Mouse (Mus musculus): Measurements from ENCODE around the gene Med16. TPM values are rescaled to one million over a fixed set of nuclear protein-coding genes. Genes with fewer than 3 reads are reported as not detected.

Med16 gene
- total and polyA plus RNA-seq, 3 experiments = 10.2 to 22.8 (median 12.1) TPM

GRCm38 (mm10) chr10:79926491-79927323 is 18.0 kb upstream of the Med16 start, which contains the start of gene Arid3a (continued):
- TF ChIP-seq ZMIZ1 (IDR thresholded peaks at IDR 0.05; ENCODE audit: low read depth, low read length) = peak; percentile 46; the same call in 1 of the 2 replicates

GRCm38 (mm10) chr10:79925785-79926490 is 17.2 kb upstream of the Med16 start:
- peak overlapping the region; percentile 81 for H3K27ac ChIP-seq (ENCODE audit: insufficient read depth, low read depth)
- peak; percentile 46 for DNase-seq (ENCODE audit: extremely low read depth)
- peaks cover 40% of the 10 kb centered on the region for H3K79me2 ChIP-seq (replicated peaks; ENCODE audit: control insufficient read depth, extremely low read depth, insufficient read depth, poor library complexity, severe bottlenecking)
- TF ChIP-seq EP300 (IDR thresholded peaks at IDR 0.05; ENCODE audit: low read length) (0 out of 2 replicates have a peak, but pooled peaks have one; percentile 8), HCFC1 (IDR thresholded peaks at IDR 0.05; ENCODE audit: low read depth, low read length) (no peak; the same call in 1 of the 2 replicates), CHD1 (IDR thresholded peaks at IDR 0.05; ENCODE audit: low read depth, low read length) (peak; percentile 64; the same call in 1 of the 2 replicates), NELFE (IDR thresholded peaks at IDR 0.05; ENCODE audit: low read depth, low read length) (no peak), JUN (IDR thresholded peaks at IDR 0.05; ENCODE audit: insufficient read depth, low read depth, low read length) (no peak), MAZ (IDR thresholded peaks at IDR 0.05; ENCODE audit: low read depth, low read length) (no peak)
- peak overlapping the region; percentile 75 for H3K9ac ChIP-seq (ENCODE audit: insufficient read depth, low read depth)
- peaks cover 5 to 13% of the 10 kb centered on the region in 2 experiments for H3K36me3 ChIP-seq (replicated peaks in 1 of 2; ENCODE audit: control insufficient read depth in 1 of 2, insufficient read depth in 1 of 2, low read length in 1 of 2)
- dilution Hi-C loops (cut with MboI; ENCODE audit: extremely low pct_ligation_motif_present, extremely low pct_unique_long_range_greater_than_20kb, low sequenced_read_pairs) (no loop called here), in situ Hi-C loops (cut with MboI; ENCODE audit: low pct_ligation_motif_present, low pct_unique_long_range_greater_than_20kb, low sequenced_read_pairs) (loop anchor here (5.0 kb wide), 2 partner anchors 34 to 36 kb away; partner anchors contain the start of genes Cfd and Wdr18)
- peaks cover 4% of the 10 kb centered on the region for H3K9me3 ChIP-seq (replicated peaks; ENCODE audit: low read length)
- peak overlapping the region; percentile 61 to 96 (median 63) for H3K4me3 ChIP-seq (replicated peaks in 1 of 3; ENCODE audit: low read depth in 2 of 3, low read length in 2 of 3, poor library complexity in 1 of 3)
- H3K4me2 ChIP-seq (ENCODE audit: insufficient read depth, low read depth, poor library complexity, severe bottlenecking) = peak overlapping the region; percentile 92
- H3K27me3 ChIP-seq (replicated peaks) = no peaks in the 10 kb centered on the region
- H3K4me1 ChIP-seq (ENCODE audit: control insufficient read depth in 1 of 2, insufficient read depth in 2 of 2) = peaks cover 3 to 46% of the 10 kb centered on the region in 2 experiments

- Histone ChIP-seq H3K9ac (ENCODE audit: insufficient read depth, low read depth) (peak overlapping the region; percentile 75; the same call in 1 of the 2 replicates), H3K27me3 (replicated peaks) (no peaks in the 10 kb centered on the region), H3K27ac (ENCODE audit: insufficient read depth, low read depth) (peak overlapping the region; percentile 81; the same call in 1 of the 2 replicates), H3K9me3 (replicated peaks; ENCODE audit: low read length) (peaks cover 4% of the 10 kb centered on the region), H3K4me1 (ENCODE audit: control insufficient read depth in 1 of 2, insufficient read depth in 2 of 2) (peaks cover 2 to 38% of the 10 kb centered on the region in 2 experiments), H3K4me2 (ENCODE audit: insufficient read depth, low read depth, poor library complexity, severe bottlenecking) (peak overlapping the region; percentile 92), H3K4me3 (replicated peaks in 1 of 3; ENCODE audit: low read depth in 2 of 3, low read length in 2 of 3, poor library complexity in 1 of 3) (no peak overlapping the region), H3K79me2 (replicated peaks; ENCODE audit: control insufficient read depth, extremely low read depth, insufficient read depth, poor library complexity, severe bottlenecking) (peaks cover 33% of the 10 kb centered on the region), H3K36me3 (replicated peaks in 1 of 2; ENCODE audit: control insufficient read depth in 1 of 2, insufficient read depth in 1 of 2, low read length in 1 of 2) (peaks cover 0 to 6% of the 10 kb centered on the region in 2 experiments)
- in situ Hi-C loops (cut with MboI; ENCODE audit: low pct_ligation_motif_present, low pct_unique_long_range_greater_than_20kb, low sequenced_read_pairs) (loop anchor here (5.0 kb wide), 3 partner anchors 33 to 93 kb away; partner anchors contain the start of genes Cfd and Wdr18), dilution Hi-C loops (cut with MboI; ENCODE audit: extremely low pct_ligation_motif_present, extremely low pct_unique_long_range_greater_than_20kb, low sequenced_read_pairs) (no loop called here)
- DNase-seq (ENCODE audit: extremely low read depth) = peak; percentile 81
- no peak for TF ChIP-seq ZKSCAN1 (IDR thresholded peaks at IDR 0.05; ENCODE audit: borderline replicate concordance, low read depth, low read length)
- TF ChIP-seq UBTF (IDR thresholded peaks at IDR 0.05; ENCODE audit: low read depth, low read length) = no peak
- no peak for TF ChIP-seq CHD2 (IDR thresholded peaks at IDR 0.05; ENCODE audit: low read length)
- no peak; the same call in 1 of the 2 replicates for TF ChIP-seq GABPA (IDR thresholded peaks at IDR 0.05; ENCODE audit: insufficient replicate concordance, low read depth, low read length)
- peak; percentile 56; the same call in 1 of the 2 replicates for TF ChIP-seq POLR2A (IDR thresholded peaks at IDR 0.05; ENCODE audit: low read depth, low read length)
- peak; percentile 53 for TF ChIP-seq EP300 (IDR thresholded peaks at IDR 0.05; ENCODE audit: low read length)
- TF ChIP-seq MYC (IDR thresholded peaks at IDR 0.05; ENCODE audit: low read depth, low read length) = peak; percentile 64
- TF ChIP-seq MEF2A (IDR thresholded peaks at IDR 0.05; ENCODE audit: borderline replicate concordance, low read depth, low read length) = peak; percentile 90
- TF ChIP-seq BHLHE40 (IDR thresholded peaks at IDR 0.05; ENCODE audit: low read depth, low read length) = 0 out of 2 replicates have a peak, but pooled peaks have one; percentile 41
- no peak for TF ChIP-seq USF2 (conservative IDR thresholded peaks at IDR 0.05; ENCODE audit: low read depth, low read length)
- peak; percentile 48 for TF ChIP-seq NRF1 (IDR thresholded peaks at IDR 0.05; ENCODE audit: low read depth, low read length)
- TF ChIP-seq ZMIZ1 (IDR thresholded peaks at IDR 0.05; ENCODE audit: low read depth, low read length) = no peak
- peak; percentile 61 for TF ChIP-seq ELF1 (IDR thresholded peaks at IDR 0.05; ENCODE audit: low read depth, low read length)
- peak; percentile 12; the same call in 1 of the 2 replicates for TF ChIP-seq ZNF384 (IDR thresholded peaks at IDR 0.05; ENCODE audit: low read depth, low read length)
- TF ChIP-seq TCF12 (IDR thresholded peaks at IDR 0.05; ENCODE audit: low read depth, low read length) = peak; percentile 76
- peak; percentile 60; the same call in 1 of the 2 replicates for TF ChIP-seq MAZ (IDR thresholded peaks at IDR 0.05; ENCODE audit: low read depth, low read length)
- peak; percentile 86 for TF ChIP-seq IRF4 (IDR thresholded peaks at IDR 0.05; ENCODE audit: low read depth, low read length)
- no peak for TF ChIP-seq MAFK (IDR thresholded peaks at IDR 0.05; ENCODE audit: insufficient replicate concordance, low read length)
- peak; percentile 99 for TF ChIP-seq ZC3H11A (IDR thresholded peaks at IDR 0.05; ENCODE audit: low read depth, low read length)
Observed at GRCm38 (mm10) chr10:79924998-79925784, 16.5 kb upstream of the Med16 start.
